Mouse (Mus musculus): ENCODE measurements at regions not wholly inside any gene's neighbourhood (a gene's known extent, or its start where the extent isn't known, plus 50 kb on each side); places are given as distances from the start of the nearest gene placed in this dataset.

- WGBS: 73% methylated on average over 6 of the region's 6 CpGs
- ATAC-seq (ENCODE audit: low FRiP score): no peak
- H3K27me3 ChIP-seq (replicated peaks): no peaks in the 10 kb centered on the region
These were observed 56.5 kb upstream of the Tars start for GRCm38 (mm10) chr15:11455982-11456381.

DNA sequence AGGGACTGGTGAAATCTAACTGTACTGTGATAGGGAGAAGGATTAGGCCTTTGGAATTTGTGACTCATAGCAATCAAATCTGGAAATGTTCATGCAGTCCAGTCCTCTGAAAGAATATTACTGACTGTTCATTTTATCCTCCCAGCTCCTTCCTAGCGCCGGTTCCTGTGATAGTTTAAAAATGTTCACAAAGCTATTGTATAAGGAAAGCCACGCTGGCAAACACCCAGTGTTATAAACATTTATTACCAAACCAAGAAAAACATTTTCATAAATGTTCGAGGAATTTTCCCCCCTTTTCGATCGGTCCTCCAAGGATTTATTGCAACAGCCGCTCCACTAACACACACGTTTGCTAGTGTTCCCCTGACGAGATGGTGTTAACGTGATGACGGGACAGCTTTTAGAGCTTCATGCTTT lies 55.9 kb upstream of the Tars start:
- Histone ChIP-seq H3K4me1 (no peaks in the 10 kb centered on the region), H3K9ac (replicated peaks) (no peak overlapping the region), H3K27ac (replicated peaks) (no peak overlapping the region), H3K36me3 (no peaks in the 10 kb centered on the region), H3K4me3 (replicated peaks) (no peak overlapping the region), H3K9me3 (replicated peaks) (no peaks in the 10 kb centered on the region), H3K27me3 (replicated peaks) (no peaks in the 10 kb centered on the region), H3K4me2 (no peak overlapping the region)
- 80% methylated on average over 11 of the region's 11 CpGs for WGBS
- no peak for ATAC-seq (ENCODE audit: low FRiP score)

More at GRCm38 (mm10) chr15:11455982-11456381, 56.5 kb upstream of the Tars start:
- Histone ChIP-seq H3K9ac (replicated peaks) (no peak overlapping the region), H3K36me3 (no peaks in the 10 kb centered on the region), H3K4me3 (replicated peaks) (no peak overlapping the region), H3K27ac (replicated peaks) (no peak overlapping the region), H3K9me3 (replicated peaks) (no peaks in the 10 kb centered on the region), H3K4me1 (no peaks in the 10 kb centered on the region), H3K4me2 (no peak overlapping the region)

- ATAC-seq (ENCODE audit: low FRiP score): no peak
- H3K4me2 ChIP-seq: no peak overlapping the region
- H3K9me3 ChIP-seq (replicated peaks): no peaks in the 10 kb centered on the region
- H3K9ac ChIP-seq (replicated peaks): no peak overlapping the region
- no peaks in the 10 kb centered on the region for H3K27me3 ChIP-seq (replicated peaks)
- H3K4me1 ChIP-seq: no peaks in the 10 kb centered on the region
- H3K27ac ChIP-seq (replicated peaks): no peak overlapping the region
- no peak overlapping the region for H3K4me3 ChIP-seq (replicated peaks)
- H3K36me3 ChIP-seq: no peaks in the 10 kb centered on the region
- WGBS: 90% methylated on average over 1 of the region's 1 CpGs
These were observed 54.5 kb upstream of the Tars start for GRCm38 (mm10) chr15:11453997-11454396.

- H3K9ac ChIP-seq (replicated peaks): no peak overlapping the region
- no peaks in the 10 kb centered on the region for H3K4me1 ChIP-seq
- H3K9me3 ChIP-seq (replicated peaks): no peaks in the 10 kb centered on the region
- H3K4me3 ChIP-seq (replicated peaks): no peak overlapping the region
- no peak overlapping the region for H3K27ac ChIP-seq (replicated peaks)
- H3K36me3 ChIP-seq: no peaks in the 10 kb centered on the region
- no peak for ATAC-seq (ENCODE audit: low FRiP score)
- no peak overlapping the region for H3K4me2 ChIP-seq
- 81% methylated on average over 1 of the region's 1 CpGs for WGBS
- H3K27me3 ChIP-seq (replicated peaks): no peaks in the 10 kb centered on the region
These were observed 52.2 kb upstream of the Tars start for GRCm38 (mm10) chr15:11451635-11452034.
